Mouse (Mus musculus) lung, postnatal 10 days (tissue): ENCODE data around the gene Kcnk5.

Experiments used
- DNase-seq: peaks from one replicate; pipeline ENCODE4 v3.0.0; 2021

The Kcnk5 gene

GRCm38 (mm10) chr14:20181466-20181921 lies at the start of gene Kcnk5:
Gene Kcnk5 (minus strand): TSS chr14:20181809.
- peak; percentile 95 for DNase-seq

GRCm38 (mm10) chr14:20230063-20230491 lies 48.5 kb upstream of the Kcnk5 start:
- no peak for DNase-seq

GRCm38 (mm10) chr14:20229437-20229836 lies 47.8 kb upstream of the Kcnk5 start:
- DNase-seq: no peak

- peak; percentile 29 for DNase-seq
These were observed 46.7 kb upstream of the Kcnk5 start for GRCm38 (mm10) chr14:20228336-20228735.

- DNase-seq: no peak
These were observed 45.4 kb upstream of the Kcnk5 start for GRCm38 (mm10) chr14:20226982-20227381.

GRCm38 (mm10) chr14:20226488-20226887 lies 44.9 kb upstream of the Kcnk5 start:
- no peak for DNase-seq

- DNase-seq: no peak
These were observed 43.9 kb upstream of the Kcnk5 start for GRCm38 (mm10) chr14:20225525-20225924.

- no peak for DNase-seq
These were observed 43.1 kb upstream of the Kcnk5 start for GRCm38 (mm10) chr14:20224576-20225218.

GRCm38 (mm10) chr14:20224163-20224562 lies 42.6 kb upstream of the Kcnk5 start:
- DNase-seq: peak; percentile 58

GRCm38 (mm10) chr14:20223253-20223652 lies 41.6 kb upstream of the Kcnk5 start:
- DNase-seq: no peak

GRCm38 (mm10) chr14:20221083-20221482 lies 39.5 kb upstream of the Kcnk5 start:
- no peak for DNase-seq

GRCm38 (mm10) chr14:20219849-20220248 lies 38.2 kb upstream of the Kcnk5 start:
- DNase-seq: no peak

- no peak for DNase-seq
These were observed 35.8 kb upstream of the Kcnk5 start for GRCm38 (mm10) chr14:20217299-20217864.

GRCm38 (mm10) chr14:20216561-20217298 lies 35.1 kb upstream of the Kcnk5 start:
- DNase-seq: no peak

- no peak for DNase-seq
These were observed 34.2 kb upstream of the Kcnk5 start for GRCm38 (mm10) chr14:20215826-20216225.

- DNase-seq: peak; percentile 14
These were observed 32.5 kb upstream of the Kcnk5 start for GRCm38 (mm10) chr14:20214125-20214524.

- no peak for DNase-seq
These were observed 30.4 kb upstream of the Kcnk5 start for GRCm38 (mm10) chr14:20211754-20212601.

GRCm38 (mm10) chr14:20209926-20210325 lies 28.3 kb upstream of the Kcnk5 start:
- DNase-seq: no peak

GRCm38 (mm10) chr14:20208435-20208834 lies 26.8 kb upstream of the Kcnk5 start:
- DNase-seq: no peak

- DNase-seq: no peak
These were observed 24.1 kb upstream of the Kcnk5 start for GRCm38 (mm10) chr14:20205747-20206146.

- no peak for DNase-seq
These were observed 21.7 kb upstream of the Kcnk5 start for GRCm38 (mm10) chr14:20203301-20203700.

- DNase-seq: no peak
These were observed 21.1 kb upstream of the Kcnk5 start for GRCm38 (mm10) chr14:20202655-20203181.
